Mouse (Mus musculus) left cerebral cortex, adult 2 months (tissue): Measurements from ENCODE around the gene Plekhd1. TPM values are rescaled to one million over a fixed set of nuclear protein-coding genes. Genes with fewer than 3 reads are reported as not detected.
A peak's percentile ranks its signal among the peaks of the same experiment; 100 is the strongest.

ENCODE experiments used
- DNase-seq, 2 experiments: peaks; one replicate each; pipeline ENCODE4 v3.0.0; 2021 to 2022; ENCODE audit warnings: low spot score in 2 of 2, mixed read lengths in 1 of 2; ENCODE audit errors: extremely low spot score in 1 of 2
- H3K27ac ChIP-seq: fragments of 200-600 bp; 2 replicates; pipeline ENCODE4 v1.8.1; 2022
- H3K4me3 ChIP-seq: fragments of 200-600 bp; 2 replicates; pipeline ENCODE4 v1.8.1; 2022
- CTCF ChIP-seq: fragments of 200-600 bp; IDR thresholded peaks from 2 replicates; pipeline ENCODE4 v1.8.1; 2022; ENCODE audit warnings: antibody characterized with exemption, mild to moderate bottlenecking, moderate library complexity
- intact Hi-C: fragments of 180-260 bp; cut with DNase I; formaldehyde crosslinking; loops from one replicate; pipeline ENCODE4 v1.15.1; 2025
- total RNA-seq, 2 experiments: library from RNA; stranded (reverse); gene quantifications; 2 replicates each; pipeline ENCODE4 v1.2.3; 2021

Plekhd1 gene
- total RNA-seq, 2 experiments from 2014 or later, result 2.2 to 2.8 TPM

GRCm38 (mm10) chr12:80759713-80760395 lies 67.5 kb downstream of the Plekhd1 start:
- no peak for TF ChIP-seq CTCF
- Histone ChIP-seq H3K4me3 (peak overlapping the region; percentile 75), H3K27ac (peak overlapping the region; percentile 94)
- intact Hi-C loops, result loop anchor here (1.0 kb wide), 2 partner anchors 26 to 30 kb away; no protein-coding TSS in a partner anchor
- DNase-seq, result peak; percentile 33 to 53

GRCm38 (mm10) chr12:80760396-80760801 lies 68.0 kb downstream of the Plekhd1 start, which contains the start of gene Ccdc177:
TSS of gene Ccdc177 (minus strand) at chr12:80760687.
- Histone ChIP-seq H3K27ac (peak within 1 kb of the TSS; percentile 94), H3K4me3 (peak within 1 kb of the TSS; percentile 75)
- peak; percentile 85 to 87 for DNase-seq
- intact Hi-C loops, result loop anchor here (1.0 kb wide), 2 partner anchors 26 to 30 kb away; no protein-coding TSS in a partner anchor
- peak; percentile 92 for TF ChIP-seq CTCF

DNA sequence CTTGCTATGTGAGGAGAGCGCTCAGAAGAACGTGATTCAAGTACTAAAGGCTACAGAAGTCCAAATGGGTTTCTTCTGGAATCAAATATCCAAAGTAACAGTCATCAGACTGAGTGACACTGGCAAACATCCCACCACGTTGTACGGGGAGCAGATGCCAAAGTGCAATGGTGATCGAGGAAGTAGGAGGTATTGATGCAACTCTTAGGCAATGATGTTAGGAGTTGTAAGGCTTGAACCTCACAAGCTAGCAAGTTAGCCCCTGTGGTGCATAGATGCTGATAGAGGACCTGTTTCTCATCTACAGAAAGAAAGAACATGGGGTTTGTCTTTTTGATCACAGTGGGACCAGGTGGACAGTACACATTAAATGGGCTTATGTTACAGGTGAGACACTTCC lies 70.6 kb downstream of the Plekhd1 start:
- Histone ChIP-seq H3K27ac (no peak overlapping the region), H3K4me3 (no peak overlapping the region)
- no peak for TF ChIP-seq CTCF
- no peak for DNase-seq
- intact Hi-C loops, result no loop called here

DNA sequence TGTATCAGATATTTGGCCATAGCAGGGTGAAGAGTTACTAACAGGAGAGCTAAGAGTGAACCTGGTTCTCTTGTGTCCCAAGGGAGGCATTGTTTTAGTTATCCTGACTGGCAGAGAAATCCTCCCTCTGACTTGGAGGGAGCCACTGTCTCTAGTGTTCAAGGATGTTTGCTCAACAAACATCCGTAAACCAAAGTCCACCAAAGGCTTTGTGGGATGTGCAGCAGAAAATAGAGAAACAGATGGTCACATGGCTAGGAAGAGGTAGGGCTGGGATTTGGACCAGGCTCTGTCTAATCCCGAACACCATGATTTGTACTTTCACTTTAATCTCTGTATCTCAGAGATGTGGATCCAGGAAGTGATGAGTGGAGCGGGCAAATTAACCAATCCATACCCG lies 71.7 kb downstream of the Plekhd1 start:
- intact Hi-C loops, result no loop called here
- DNase-seq, result no peak
- H3K27ac ChIP-seq, result no peak overlapping the region

DNA sequence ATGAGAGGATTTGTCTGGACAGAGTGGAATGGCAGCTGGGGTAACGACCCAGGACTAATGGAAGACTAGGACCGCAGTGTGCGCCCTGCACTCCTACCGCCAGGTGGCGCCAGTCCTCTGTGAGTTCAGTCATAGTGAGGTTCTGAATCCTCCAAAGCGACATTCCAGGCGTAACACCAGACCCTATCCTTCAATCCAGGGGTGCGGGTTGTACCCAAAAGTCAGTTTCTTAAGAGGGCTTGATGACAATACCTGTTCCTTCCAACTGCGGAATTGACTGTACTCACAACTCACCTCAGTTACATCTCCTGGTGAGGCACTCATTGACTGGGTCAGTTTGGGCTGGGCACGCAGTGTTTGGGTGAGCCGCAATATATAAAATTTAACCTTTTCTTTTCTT lies 77.3 kb downstream of the Plekhd1 start:
- no peak overlapping the region for H3K4me3 ChIP-seq
- intact Hi-C loops, result loop anchor here (1.0 to 5.0 kb wide), 2 partner anchors 126 to 173 kb away; no protein-coding TSS in a partner anchor
- DNase-seq, result peak; percentile 48 to 74

More for the DNA sequence above, 71.7 kb downstream of the Plekhd1 start:
- TF ChIP-seq CTCF, result no peak
- no peak overlapping the region for H3K4me3 ChIP-seq

More for the DNA sequence above, 77.3 kb downstream of the Plekhd1 start:
- H3K27ac ChIP-seq, result no peak overlapping the region
- TF ChIP-seq CTCF, result peak; percentile 97

Other genes starting within 250 kb of the Plekhd1 start
- gene Exd2, start 229.5 kb upstream of the Plekhd1 start, total RNA-seq, result 100 to 1,000 TPM; 138 to 142 TPM
- 10 to 100 TPM; 94.6 to 94.9 TPM for gene Galnt16, start 174.3 kb upstream of the Plekhd1 start, total RNA-seq
- gene Slc39a9, start 48.7 kb upstream of the Plekhd1 start, total RNA-seq, result 10 to 100 TPM; 36.6 to 40.8 TPM
- gene Erh, start 48.2 kb upstream of the Plekhd1 start, total RNA-seq, result 10 to 100 TPM; 33.7 to 36.8 TPM
- 10 to 100 TPM; 11.6 to 15.3 TPM for gene Ccdc177, start 68.1 kb downstream of the Plekhd1 start, total RNA-seq
- gene Susd6, start 97.9 kb downstream of the Plekhd1 start, total RNA-seq, result 10 to 100 TPM; 37.0 TPM